Mouse (Mus musculus): ENCODE results near the gene Fat3. TPM values are rescaled to one million over a fixed set of nuclear protein-coding genes. Genes with fewer than 3 reads are reported as not detected.

Fat3 gene
- polyA plus RNA-seq, 1 experiment from 2014 or later = 0.20 TPM

DNA sequence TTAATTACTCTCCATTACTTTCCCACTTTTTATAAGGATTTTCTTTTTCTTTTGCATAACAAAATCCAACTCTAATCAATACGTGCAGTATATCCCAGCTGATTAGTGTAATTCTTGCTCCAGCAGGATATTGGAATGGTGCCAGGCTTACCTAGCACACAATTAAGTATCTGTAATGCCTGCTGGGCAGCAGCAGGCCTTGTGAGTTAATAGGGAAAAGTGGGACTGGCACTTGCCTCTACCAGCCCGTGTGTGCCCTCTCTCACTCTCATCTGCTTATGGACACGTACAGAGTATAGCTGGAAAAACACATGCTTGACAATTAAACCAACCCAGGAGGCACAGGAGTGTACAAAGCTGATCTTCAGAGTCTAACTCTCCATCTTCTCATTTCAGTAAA, 11.4 kb downstream of the Fat3 start:
- TF ChIP-seq CTCF (IDR thresholded peaks at IDR 0.05; ENCODE audit: low read depth) = no peak
- Histone ChIP-seq H3K9ac (ENCODE audit: low read depth, low read length) (no peak overlapping the region), H3K4me1 (replicated peaks; ENCODE audit: control insufficient read depth, insufficient read depth, low read length) (no peaks in the 10 kb centered on the region), H3K9me3 (ENCODE audit: control insufficient read depth) (no peaks in the 10 kb centered on the region), H3K4me3 (ENCODE audit: low read depth, low read length) (no peak overlapping the region), H3K27ac (ENCODE audit: low read depth, low read length) (no peak overlapping the region), H3K36me3 (ENCODE audit: control insufficient read depth, insufficient read depth) (no peaks in the 10 kb centered on the region), H3K4me2 (replicated peaks; ENCODE audit: low read depth) (no peak overlapping the region), H3K27me3 (replicated peaks; ENCODE audit: control insufficient read depth, insufficient read depth, low read length) (no peaks in the 10 kb centered on the region)
- 62% methylated on average over 3 of the region's 3 CpGs for WGBS
- ATAC-seq = no peak

DNA sequence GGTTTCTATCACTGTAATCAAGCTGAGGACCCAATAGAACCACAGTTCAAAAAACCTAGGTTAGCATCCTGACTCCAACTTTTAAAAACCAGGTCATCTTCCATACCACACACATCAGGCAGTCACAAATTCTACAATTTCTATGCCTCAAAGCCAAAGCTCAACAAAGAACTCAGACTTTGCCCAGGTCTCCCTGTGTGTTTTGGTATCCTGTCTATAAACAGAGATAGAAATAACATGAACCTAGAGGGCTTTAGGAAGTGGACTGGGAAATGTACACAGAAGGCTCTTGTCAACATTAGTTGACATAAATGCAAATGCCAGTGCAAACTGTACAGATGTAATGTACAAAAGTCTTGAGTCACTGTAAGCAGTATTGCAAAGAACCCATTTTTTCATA, 13.5 kb downstream of the Fat3 start:
- H3K9ac ChIP-seq (ENCODE audit: low read depth, low read length) = no peak overlapping the region
- no peak overlapping the region for H3K27ac ChIP-seq (ENCODE audit: low read depth, low read length)
- no peaks in the 10 kb centered on the region for H3K27me3 ChIP-seq (replicated peaks; ENCODE audit: control insufficient read depth, insufficient read depth, low read length)
- TF ChIP-seq CTCF (IDR thresholded peaks at IDR 0.05; ENCODE audit: low read depth) = no peak
- no peaks in the 10 kb centered on the region for H3K4me1 ChIP-seq (replicated peaks; ENCODE audit: control insufficient read depth, insufficient read depth, low read length)
- no peak overlapping the region for H3K4me3 ChIP-seq (ENCODE audit: low read depth, low read length)
- H3K36me3 ChIP-seq (ENCODE audit: control insufficient read depth, insufficient read depth) = no peaks in the 10 kb centered on the region
- no peak for ATAC-seq
- no peak overlapping the region for H3K4me2 ChIP-seq (replicated peaks; ENCODE audit: low read depth)
- H3K9me3 ChIP-seq (ENCODE audit: control insufficient read depth) = no peaks in the 10 kb centered on the region

DNA sequence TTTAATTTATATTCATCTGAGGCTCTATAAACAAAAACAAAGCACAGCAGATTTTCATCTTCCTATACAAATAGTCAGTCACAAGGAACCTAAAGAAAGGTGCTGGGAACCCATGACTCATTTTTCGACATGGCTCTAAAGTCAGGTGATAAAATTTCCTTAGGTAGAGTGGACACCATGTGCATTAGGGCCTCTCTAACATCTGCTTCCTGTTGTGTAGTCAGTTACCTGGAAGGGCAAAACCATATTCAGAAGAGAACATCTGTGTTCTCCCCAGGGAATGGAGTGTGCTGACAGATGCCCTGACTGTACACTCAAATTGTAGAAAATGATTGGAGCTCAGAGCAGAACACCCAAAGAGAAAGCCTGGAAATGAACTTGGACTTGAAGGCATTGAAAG, 14.9 kb downstream of the Fat3 start:
- H3K27ac ChIP-seq (ENCODE audit: low read depth, low read length) = no peak overlapping the region
- H3K9ac ChIP-seq (ENCODE audit: low read depth, low read length) = no peak overlapping the region
- TF ChIP-seq CTCF (IDR thresholded peaks at IDR 0.05; ENCODE audit: low read depth) = no peak
- H3K4me2 ChIP-seq (replicated peaks; ENCODE audit: low read depth) = no peak overlapping the region
- 79% methylated on average over 1 of the region's 1 CpGs for WGBS
- no peaks in the 10 kb centered on the region for H3K27me3 ChIP-seq (replicated peaks; ENCODE audit: control insufficient read depth, insufficient read depth, low read length)
- H3K4me1 ChIP-seq (replicated peaks; ENCODE audit: control insufficient read depth, insufficient read depth, low read length) = no peaks in the 10 kb centered on the region
- no peaks in the 10 kb centered on the region for H3K9me3 ChIP-seq (ENCODE audit: control insufficient read depth)
- H3K4me3 ChIP-seq (ENCODE audit: low read depth, low read length) = no peak overlapping the region
- ATAC-seq = no peak
- H3K36me3 ChIP-seq (ENCODE audit: control insufficient read depth, insufficient read depth) = no peaks in the 10 kb centered on the region

DNA sequence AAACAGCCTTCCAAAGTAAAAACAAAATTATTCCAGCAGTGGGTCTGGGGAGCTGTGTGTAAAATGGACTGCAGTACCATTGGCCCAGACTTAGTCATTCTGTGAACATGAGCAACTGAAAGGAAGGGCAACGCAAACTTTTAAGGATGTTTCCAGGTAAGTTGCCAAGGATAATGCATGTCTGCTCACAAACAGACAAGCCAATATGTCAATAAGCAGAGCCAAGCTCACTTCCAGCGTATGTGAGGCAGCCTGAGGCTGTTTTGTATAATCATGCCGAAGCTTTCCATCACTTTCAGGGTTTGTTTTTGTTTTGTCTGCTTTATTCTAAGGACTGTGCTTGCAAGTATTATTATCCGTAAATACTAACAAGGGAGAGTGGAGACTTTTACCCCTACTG, 15.9 kb downstream of the Fat3 start:
- WGBS = 62% methylated on average over 4 of the region's 4 CpGs
- TF ChIP-seq CTCF (IDR thresholded peaks at IDR 0.05; ENCODE audit: low read depth) = no peak
- Histone ChIP-seq H3K4me3 (ENCODE audit: low read depth, low read length) (no peak overlapping the region), H3K4me1 (replicated peaks; ENCODE audit: control insufficient read depth, insufficient read depth, low read length) (no peaks in the 10 kb centered on the region), H3K27ac (ENCODE audit: low read depth, low read length) (no peak overlapping the region), H3K4me2 (replicated peaks; ENCODE audit: low read depth) (no peak overlapping the region), H3K27me3 (replicated peaks; ENCODE audit: control insufficient read depth, insufficient read depth, low read length) (no peaks in the 10 kb centered on the region), H3K9me3 (ENCODE audit: control insufficient read depth) (no peaks in the 10 kb centered on the region), H3K36me3 (ENCODE audit: control insufficient read depth, insufficient read depth) (no peaks in the 10 kb centered on the region), H3K9ac (ENCODE audit: low read depth, low read length) (no peak overlapping the region)
- ATAC-seq = no peak

DNA sequence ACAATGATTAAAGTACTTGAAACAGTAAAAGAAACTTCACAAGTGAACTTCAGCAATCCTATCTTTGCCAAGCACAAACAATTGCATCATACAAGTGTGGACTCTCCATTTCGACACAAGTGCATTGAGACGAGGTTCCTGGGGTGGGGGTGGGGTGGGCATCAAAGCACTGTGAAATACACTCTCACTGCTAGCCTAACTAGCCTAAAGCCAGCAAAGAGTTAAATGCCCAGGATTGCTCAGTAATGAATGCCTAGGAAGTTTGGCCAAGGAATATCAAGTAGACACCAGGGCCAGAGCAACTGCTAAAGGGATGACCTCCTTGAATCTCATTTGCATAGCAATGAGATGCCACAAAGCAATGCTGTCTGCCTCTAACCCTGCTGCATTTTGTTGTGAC, 16.3 kb downstream of the Fat3 start:
- TF ChIP-seq CTCF (IDR thresholded peaks at IDR 0.05; ENCODE audit: low read depth) = no peak
- 66% methylated on average over 2 of the region's 2 CpGs for WGBS
- no peak for ATAC-seq
- Histone ChIP-seq H3K4me2 (replicated peaks; ENCODE audit: low read depth) (no peak overlapping the region), H3K27ac (ENCODE audit: low read depth, low read length) (no peak overlapping the region), H3K9ac (ENCODE audit: low read depth, low read length) (no peak overlapping the region), H3K27me3 (replicated peaks; ENCODE audit: control insufficient read depth, insufficient read depth, low read length) (no peaks in the 10 kb centered on the region), H3K4me1 (replicated peaks; ENCODE audit: control insufficient read depth, insufficient read depth, low read length) (no peaks in the 10 kb centered on the region), H3K4me3 (ENCODE audit: low read depth, low read length) (no peak overlapping the region), H3K9me3 (ENCODE audit: control insufficient read depth) (no peaks in the 10 kb centered on the region), H3K36me3 (ENCODE audit: control insufficient read depth, insufficient read depth) (no peaks in the 10 kb centered on the region)

DNA sequence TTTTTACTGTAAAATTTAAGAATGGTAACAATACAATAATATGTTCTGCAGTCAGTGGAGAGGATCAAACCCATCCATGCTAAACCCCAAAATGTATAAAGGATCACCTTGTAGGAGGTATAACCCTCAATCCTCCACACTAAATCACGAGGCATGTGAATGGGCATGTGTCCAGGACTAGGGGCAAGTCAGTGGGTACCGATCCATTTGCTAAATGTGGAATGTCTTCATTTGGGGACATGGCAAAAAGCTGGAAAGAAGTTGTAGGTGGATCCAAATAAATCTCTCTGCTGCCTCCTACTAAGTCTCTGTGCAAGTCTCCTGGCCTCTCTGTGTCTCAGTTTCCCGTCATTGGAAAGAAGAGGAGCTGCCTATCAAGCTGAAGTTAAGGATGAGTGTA, 39.6 kb downstream of the Fat3 start:
- Histone ChIP-seq H3K27ac (ENCODE audit: low read depth, low read length) (no peak overlapping the region), H3K9me3 (ENCODE audit: control insufficient read depth) (no peaks in the 10 kb centered on the region), H3K27me3 (replicated peaks; ENCODE audit: control insufficient read depth, insufficient read depth, low read length) (no peaks in the 10 kb centered on the region), H3K36me3 (ENCODE audit: control insufficient read depth, insufficient read depth) (no peaks in the 10 kb centered on the region), H3K9ac (ENCODE audit: low read depth, low read length) (no peak overlapping the region), H3K4me3 (ENCODE audit: low read depth, low read length) (no peak overlapping the region), H3K4me2 (replicated peaks; ENCODE audit: low read depth) (no peak overlapping the region), H3K4me1 (replicated peaks; ENCODE audit: control insufficient read depth, insufficient read depth, low read length) (no peaks in the 10 kb centered on the region)
- WGBS = 87% methylated on average over 3 of the region's 3 CpGs
- no peak for TF ChIP-seq CTCF (IDR thresholded peaks at IDR 0.05; ENCODE audit: low read depth)
- ATAC-seq = no peak

DNA sequence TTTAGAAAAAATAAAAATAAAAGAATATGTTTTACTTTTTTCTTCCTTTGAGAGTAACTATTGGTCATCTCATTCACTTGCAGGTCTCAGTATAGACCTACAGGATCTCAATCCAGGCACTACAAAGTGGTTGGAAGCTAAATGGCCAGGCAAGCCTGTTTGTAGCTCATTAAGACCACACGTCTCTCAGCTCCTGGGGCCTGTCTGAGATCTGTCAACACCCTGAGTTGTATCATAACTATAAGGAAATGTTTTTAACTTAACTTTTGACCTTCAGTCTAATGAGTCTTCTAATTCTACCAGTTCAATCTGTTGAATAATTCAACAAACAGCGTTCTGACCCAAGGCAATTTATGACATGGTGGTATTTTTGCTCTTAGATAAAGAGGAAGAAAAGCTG, 40.5 kb downstream of the Fat3 start:
- WGBS = 35% methylated on average over 2 of the region's 2 CpGs

More for the DNA sequence above, 40.5 kb downstream of the Fat3 start:
- no peak for TF ChIP-seq CTCF (IDR thresholded peaks at IDR 0.05; ENCODE audit: low read depth)
- Histone ChIP-seq H3K4me3 (ENCODE audit: low read depth, low read length) (no peak overlapping the region), H3K36me3 (ENCODE audit: control insufficient read depth, insufficient read depth) (no peaks in the 10 kb centered on the region), H3K9me3 (ENCODE audit: control insufficient read depth) (no peaks in the 10 kb centered on the region), H3K27ac (ENCODE audit: low read depth, low read length) (no peak overlapping the region), H3K9ac (ENCODE audit: low read depth, low read length) (no peak overlapping the region), H3K27me3 (replicated peaks; ENCODE audit: control insufficient read depth, insufficient read depth, low read length) (no peaks in the 10 kb centered on the region), H3K4me1 (replicated peaks; ENCODE audit: control insufficient read depth, insufficient read depth, low read length) (no peaks in the 10 kb centered on the region), H3K4me2 (replicated peaks; ENCODE audit: low read depth) (no peak overlapping the region)
- no peak for ATAC-seq
